Mouse (Mus musculus): ENCODE measurements around the gene Chrna4.

DNA sequence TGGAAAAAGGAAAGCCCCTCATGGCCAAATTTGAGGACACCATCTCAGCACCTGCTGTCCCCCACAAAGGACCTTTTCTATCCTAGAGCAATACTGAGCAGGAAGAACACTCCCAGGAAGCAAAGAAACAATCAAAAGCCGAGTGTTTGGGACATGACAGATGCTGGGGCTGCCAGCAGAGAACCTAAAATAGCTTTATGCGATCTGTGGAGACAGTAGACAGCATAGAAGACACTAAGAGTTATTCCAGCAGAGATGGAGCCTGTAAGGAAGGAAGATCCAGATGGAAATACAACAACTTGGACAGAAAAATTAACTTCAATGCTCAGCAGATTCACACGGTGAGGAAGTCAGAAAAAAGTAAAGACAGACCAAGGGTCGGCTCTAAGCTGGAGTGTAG, 22.5 kb upstream of the Chrna4 start:
- TF ChIP-seq CTCF (IDR thresholded peaks at IDR 0.05; ENCODE audit: control insufficient read depth, insufficient read depth, low read length) (no peak), POLR2A (IDR thresholded peaks at IDR 0.05; ENCODE audit: borderline replicate concordance, control insufficient read depth, low read depth, low read length) (no peak)
